Mouse (Mus musculus): Measurements from ENCODE around the gene Kremen1. TPM values are rescaled to one million over a fixed set of nuclear protein-coding genes. Genes with fewer than 3 reads are reported as not detected.

The Kremen1 gene
- total RNA-seq, 4 experiments from 2014 or later = 15.0 to 16.7 (median 15.7) TPM

- DNase-seq (ENCODE audit: low spot score in 2 of 2) = no peak
Measured at GRCm38 (mm10) chr11:5176685-5177084, 84.7 kb downstream of the Kremen1 start.

DNA sequence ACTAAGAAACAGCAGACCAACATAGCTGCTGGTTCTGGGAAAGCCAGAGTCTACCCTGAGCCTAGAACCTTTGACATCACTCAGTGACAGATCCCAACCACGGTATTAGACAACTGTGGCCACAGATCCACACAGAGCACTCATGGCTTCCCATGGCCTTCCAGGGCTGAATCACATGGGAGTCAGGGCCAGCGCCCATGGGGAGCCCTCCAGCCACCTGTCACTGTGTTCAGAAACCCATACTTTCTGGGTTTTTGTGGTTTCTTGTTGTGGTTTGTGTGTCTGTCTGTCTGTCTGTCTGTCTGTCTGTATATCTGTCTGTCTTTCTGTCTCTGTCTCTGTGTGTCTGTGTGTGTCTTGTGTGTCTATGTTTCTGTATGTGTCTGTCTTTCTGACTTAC is 85.5 kb downstream of the Kremen1 start:
- no peak for DNase-seq (ENCODE audit: low spot score in 2 of 2)

DNA sequence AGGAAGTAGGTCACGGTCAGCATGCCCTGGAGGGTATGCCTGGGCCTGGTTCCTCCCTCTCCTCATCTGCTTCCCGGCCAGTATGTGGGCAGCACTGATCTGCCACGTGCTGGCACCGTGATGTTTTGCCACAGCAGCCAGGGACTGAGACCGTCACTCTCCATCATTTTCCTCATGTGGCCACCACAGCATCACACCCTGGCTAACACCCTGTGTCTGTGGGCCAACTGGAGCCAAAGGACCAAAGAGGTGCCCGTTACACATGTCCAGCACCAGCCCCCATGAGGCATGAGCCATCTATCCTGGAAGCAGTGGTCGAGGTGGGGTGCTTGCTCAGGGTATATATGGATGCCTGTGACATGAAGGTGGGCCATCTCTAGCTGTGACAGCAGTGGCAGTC is 86.2 kb downstream of the Kremen1 start:
- no peak for DNase-seq (ENCODE audit: low spot score in 2 of 2)

GRCm38 (mm10) chr11:5172861-5173260 is 88.5 kb downstream of the Kremen1 start:
- no peak for DNase-seq (ENCODE audit: low spot score in 2 of 2)

DNA sequence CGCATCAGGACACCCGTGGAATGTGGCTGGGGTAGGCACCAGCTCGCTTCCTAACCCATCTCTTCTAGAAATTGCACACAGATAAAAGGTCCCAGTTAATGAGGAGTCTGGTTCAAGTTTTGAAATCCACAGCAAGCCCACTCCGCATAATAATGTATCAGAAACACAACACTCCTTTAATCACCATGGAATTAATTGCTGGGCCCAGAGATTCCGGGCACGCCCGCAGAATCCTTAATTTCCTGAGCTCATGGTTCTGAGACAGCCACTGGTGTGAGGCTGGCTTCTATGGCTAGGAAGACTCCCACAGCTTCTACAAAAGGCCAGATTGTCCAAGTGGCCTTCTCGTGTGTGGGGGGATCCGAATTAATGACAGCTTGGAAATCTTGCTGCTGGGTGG is 94.0 kb downstream of the Kremen1 start:
- peak in 1 of 2 experiments; percentile 36 for DNase-seq (ENCODE audit: low spot score in 2 of 2)

- peak; percentile 51 to 80 for DNase-seq (ENCODE audit: low spot score in 2 of 2)
Measured at GRCm38 (mm10) chr11:5165471-5165916, 95.9 kb downstream of the Kremen1 start.

- DNase-seq (ENCODE audit: low spot score in 2 of 2) = no peak
Measured at GRCm38 (mm10) chr11:5164310-5164709, 97.0 kb downstream of the Kremen1 start.

DNA sequence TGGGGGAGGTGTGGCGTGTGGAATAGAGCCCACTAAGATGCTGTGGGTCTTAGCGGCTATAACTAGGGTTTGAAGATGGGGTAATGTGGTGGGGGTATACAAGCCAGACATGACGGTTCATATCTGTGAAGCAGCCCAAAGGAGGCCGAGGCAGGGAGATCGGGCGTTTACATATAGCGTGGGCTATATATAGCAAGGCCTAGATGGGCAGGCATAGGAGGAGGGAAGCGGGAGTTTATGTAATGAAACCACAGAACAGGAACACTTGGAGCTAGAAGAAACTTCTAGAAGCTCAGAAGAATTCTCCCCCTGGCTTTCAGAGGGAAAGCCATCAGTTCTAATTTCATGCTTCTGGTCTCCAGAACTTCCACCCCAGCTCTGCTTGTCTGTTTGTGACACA is 97.9 kb downstream of the Kremen1 start:
- DNase-seq (ENCODE audit: low spot score in 2 of 2) = no peak

DNA sequence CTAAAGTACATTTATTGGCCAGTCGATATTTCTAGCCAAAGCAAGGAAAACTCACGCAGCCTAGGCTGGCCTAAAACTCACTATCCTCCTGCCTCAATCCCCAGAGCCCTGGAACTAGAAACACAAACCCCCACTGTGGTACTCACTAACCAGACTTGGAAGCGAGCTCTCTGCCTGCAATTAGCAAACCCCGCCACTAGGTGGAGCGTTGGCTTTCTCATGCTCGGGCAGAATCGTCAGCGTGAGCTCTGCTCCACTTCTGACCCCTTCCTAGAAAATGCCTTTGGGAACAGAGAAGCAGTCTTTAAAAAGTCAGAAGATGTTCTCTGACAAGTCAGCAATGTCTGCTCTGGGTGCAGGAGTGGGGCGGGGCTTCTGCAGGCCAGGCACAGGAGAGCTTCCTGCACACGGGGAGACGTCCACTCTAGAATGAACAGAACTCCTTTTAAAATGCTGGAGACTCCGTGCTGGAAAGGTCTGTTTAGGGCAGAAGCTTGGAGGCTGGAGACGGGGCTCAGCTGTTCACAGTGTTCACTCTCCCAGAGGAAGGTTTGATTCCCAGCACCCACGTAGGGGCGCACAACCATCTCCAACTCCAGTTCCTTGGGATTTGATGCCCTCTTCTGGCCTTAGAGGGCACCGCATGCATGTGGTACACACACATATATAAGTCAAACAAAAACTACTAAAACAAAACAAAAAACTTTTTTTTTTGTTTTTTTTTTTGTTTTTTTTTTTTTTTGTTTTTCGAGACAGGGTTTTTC is 100.5 kb downstream of the Kremen1 start:
- no peak for DNase-seq (ENCODE audit: low spot score in 2 of 2)

DNA sequence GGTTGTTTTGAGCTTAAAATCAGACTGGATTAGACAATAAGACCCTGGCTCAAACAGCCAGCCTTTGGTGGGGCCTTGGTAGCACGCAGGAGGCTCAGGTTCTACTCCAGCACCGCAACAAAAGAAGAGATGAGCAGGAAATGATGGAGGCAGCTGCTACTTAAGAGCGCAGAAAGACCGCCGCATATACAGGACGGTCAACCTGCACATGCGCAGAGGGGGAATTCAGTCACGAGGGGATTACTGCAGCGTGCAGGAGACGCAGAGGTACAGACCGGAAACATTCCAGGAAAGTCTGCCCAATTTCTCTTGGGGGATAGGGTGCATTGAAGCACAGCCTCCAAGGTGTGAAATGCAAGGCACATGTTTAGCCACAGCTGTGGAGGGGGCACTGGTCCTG is 103.3 kb downstream of the Kremen1 start:
- no peak for DNase-seq (ENCODE audit: low spot score in 2 of 2)

DNA sequence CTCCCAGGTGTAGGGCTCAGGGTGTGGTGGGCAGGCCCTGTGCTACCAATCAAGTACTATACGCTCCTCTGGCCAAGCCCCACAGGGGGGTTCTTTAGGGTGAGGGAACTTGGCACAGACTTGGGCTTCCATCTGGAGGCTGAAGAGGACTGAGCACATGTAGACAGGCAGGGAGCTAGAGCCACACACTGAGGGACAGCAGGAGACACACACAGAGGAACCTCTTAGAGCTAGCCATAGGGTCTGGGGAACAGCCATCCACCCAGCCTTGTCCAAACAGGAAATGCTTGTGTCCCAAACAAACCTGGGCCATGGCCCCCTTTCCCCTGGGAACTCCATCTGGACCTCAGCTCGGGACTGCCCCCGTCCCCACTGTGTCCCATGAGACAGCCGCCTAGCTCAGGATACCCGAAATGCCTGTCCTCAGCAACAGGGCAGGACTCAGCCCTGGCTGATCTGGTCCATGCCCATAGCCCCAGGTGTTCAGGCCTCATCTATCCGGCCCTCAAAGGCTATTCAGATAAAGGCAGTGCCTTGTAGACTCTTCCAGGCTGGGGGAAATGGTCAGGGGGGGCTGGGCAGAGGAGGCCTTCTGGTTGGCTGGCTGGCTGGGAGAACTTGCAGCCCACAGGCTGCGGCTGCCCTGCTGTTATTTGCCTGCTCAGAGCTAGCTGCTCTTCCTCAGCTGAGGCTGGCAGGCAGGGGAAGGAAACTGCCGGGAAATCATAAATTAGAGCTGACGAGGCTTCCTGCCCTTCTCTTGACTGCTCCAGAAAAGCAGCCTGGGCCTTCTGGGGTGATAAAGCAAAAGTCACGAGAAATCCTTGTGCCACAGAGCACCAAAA is 106.2 kb downstream of the Kremen1 start:
- DNase-seq (ENCODE audit: low spot score in 2 of 2) = no peak

DNA sequence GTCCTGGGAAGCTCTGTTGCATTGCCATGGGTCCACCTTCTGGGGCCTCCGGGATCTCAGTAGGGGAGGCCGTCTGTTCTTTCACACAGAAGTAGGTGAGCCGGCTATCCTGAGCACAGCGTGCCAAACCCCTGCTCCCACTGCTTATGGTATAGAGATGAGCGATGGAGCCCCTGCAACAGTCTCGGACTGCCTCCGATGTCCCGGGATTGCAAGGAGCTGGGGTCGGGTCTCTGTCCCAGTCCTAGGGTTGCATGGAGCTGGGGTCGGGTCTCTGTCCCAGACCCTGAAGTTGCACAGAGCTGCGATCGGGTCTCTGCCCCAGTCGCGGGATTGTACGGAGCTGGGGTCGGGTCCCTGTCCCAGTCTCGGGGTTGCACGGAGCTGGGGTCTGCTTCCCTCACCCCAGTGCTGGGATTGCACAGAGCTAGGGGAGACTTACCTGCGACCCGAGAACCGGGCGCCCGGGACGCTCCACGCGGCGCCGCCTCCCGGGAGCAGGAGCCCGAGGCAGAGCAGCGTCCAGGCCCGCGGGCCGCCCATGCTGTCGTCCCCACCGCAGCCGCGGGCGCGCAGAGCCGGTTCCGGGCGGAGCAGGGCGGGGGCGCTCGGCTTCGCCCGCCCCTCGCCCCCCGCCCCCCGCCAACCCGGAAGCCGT is 109.5 kb downstream of the Kremen1 start, which contains the start of gene Emid1:
TSS of gene Emid1 (minus strand) at position 578 of the 658 bp plus-strand sequence.
- DNase-seq (ENCODE audit: low spot score in 2 of 2) = no peak

DNA sequence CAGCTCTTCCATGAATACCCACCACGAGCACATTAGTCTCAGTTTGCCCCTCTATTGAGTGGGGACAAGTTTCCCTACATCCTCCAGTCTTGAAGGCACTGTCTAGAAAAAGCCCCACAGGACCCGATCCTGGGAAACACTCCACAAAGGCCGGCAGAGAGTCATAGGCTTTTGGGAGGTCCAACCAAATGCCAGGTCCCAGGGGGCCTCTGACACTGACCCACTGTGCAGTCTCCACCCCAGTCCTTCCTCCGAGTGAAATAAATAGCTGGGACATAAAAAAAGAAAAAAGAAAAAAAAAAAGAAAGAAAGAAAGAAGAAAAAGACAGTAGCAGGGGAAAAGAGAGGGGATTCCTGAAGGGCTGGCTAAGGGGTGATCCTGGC is 110.1 kb downstream of the Kremen1 start:
- no peak for DNase-seq (ENCODE audit: low spot score in 2 of 2)

DNA sequence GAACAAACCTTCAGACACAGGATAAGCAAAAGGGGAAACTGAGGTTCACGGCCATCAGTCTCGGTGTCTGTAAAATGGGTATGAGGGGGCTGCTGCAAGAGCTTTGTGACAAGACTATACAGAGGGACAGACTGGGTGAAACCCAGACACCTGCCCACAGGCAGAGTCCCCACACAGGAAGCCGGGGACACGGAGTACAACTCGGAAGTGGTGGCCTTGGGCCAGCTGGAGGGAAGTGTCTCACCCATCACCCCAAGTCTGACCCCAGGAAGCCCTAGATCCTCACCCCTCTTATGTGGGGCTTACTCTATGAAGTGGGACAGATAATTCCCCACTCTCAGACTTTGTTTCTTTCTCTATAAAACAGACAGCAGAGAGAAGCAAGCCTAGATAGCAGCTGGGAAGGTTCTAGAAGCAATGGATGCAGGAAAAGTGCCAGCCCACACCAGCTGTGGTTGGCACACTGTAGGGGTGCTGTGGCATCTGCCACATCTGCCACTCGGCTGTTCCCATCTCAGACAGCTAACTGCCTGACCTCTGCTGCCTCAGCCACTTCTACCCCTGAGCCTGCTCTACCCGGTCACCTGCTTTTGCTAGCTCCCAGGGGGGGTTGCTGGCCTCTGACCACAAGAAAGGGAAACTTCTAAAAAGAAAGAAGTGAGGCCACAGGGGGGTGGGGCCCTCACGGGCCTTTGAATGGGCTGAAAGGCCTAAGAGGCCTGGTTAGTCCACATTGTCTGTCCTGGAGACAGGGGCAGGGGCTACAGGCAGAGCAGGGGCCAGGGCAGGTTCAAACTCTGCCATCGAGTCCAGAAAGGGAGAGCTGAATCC is 110.7 kb downstream of the Kremen1 start:
- no peak for DNase-seq (ENCODE audit: low spot score in 2 of 2)

GRCm38 (mm10) chr11:5149955-5150354 is 111.4 kb downstream of the Kremen1 start:
- DNase-seq (ENCODE audit: low spot score in 2 of 2) = no peak

GRCm38 (mm10) chr11:5149249-5149648 is 112.1 kb downstream of the Kremen1 start:
- no peak for DNase-seq (ENCODE audit: low spot score in 2 of 2)

DNA sequence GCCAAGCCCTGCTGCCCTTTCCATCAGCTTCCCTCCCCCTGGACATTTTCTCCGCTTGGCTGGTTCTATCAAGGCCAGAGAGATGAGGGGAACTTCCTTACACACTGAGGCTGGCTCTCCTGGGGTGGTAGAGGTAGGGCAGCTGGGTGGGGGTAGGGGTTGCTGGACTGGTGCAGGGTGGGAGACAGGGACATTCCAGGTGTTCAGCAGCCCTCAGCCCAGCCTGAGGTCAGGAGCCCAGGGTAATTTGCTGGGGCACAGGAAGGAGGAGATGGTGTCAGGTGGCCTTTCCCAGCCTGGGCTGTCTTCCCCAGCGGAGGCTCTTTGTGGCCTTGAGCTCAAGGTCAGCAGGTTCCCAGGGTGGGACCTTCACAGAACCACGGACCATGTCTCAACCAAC is 115.8 kb downstream of the Kremen1 start:
- no peak for DNase-seq (ENCODE audit: low spot score in 2 of 2)

DNA sequence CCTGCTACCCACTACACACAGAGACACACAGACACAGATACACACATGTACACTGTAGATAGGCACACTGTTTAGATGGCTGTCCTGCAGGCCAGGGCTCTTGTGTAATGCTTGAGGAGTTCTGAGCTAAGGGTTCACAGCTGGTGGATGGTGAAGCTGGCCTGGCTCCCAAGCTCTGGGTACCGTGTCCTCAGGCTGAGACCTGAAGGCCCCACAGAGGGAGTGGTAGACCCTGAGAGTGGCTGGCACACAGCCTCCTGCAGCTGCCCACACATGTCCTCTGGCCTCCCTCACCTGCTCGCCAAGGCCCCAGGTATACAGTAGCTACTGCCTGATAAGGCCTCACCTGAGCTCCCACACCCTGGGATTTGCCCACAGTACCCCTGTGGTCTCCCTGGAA is 119.4 kb downstream of the Kremen1 start:
- DNase-seq (ENCODE audit: low spot score in 2 of 2) = no peak
